Mouse (Mus musculus): ENCODE measurements at regions not wholly inside any gene's neighbourhood (a gene's known extent, or its start where the extent isn't known, plus 50 kb on each side); places are given as distances from the start of the nearest gene placed in this dataset.

GRCm38 (mm10) chrX:143462632-143463031 is 55.8 kb upstream of the Pak3 start:
- no peak for ATAC-seq
- DNase-seq (ENCODE audit: low read depth, low spot score): no peak
- ChIA-PET POLR2A (no interaction called here), CTCF (interaction anchor here (0.6 to 2.5 kb wide), 15 partner anchors 8 to 369 kb away, joined by 3 to 24 read pairs (median 3); no protein-coding TSS in a partner anchor)
- peaks cover 16% of the 10 kb centered on the region for H3K27me3 ChIP-seq
- TF ChIP-seq CTCF (IDR thresholded peaks at IDR 0.05): peak; percentile 64
- in situ Hi-C loops (cut with MboI; ENCODE audit: low pct_unique_long_range_greater_than_20kb): loop anchor here (5.0 to 25.0 kb wide), 2 partner anchors 205 to 525 kb away; no protein-coding TSS in a partner anchor

- ChIA-PET CTCF (interaction anchor here (1.1 to 1.4 kb wide), 2 partner anchors 13 to 350 kb away, joined by 3 to 4 read pairs; partner anchors contain the start of gene Rtl9), POLR2A (no interaction called here)
- TF ChIP-seq CTCF (IDR thresholded peaks at IDR 0.05): peak; percentile 71
- ATAC-seq (no peak), DNase-seq (ENCODE audit: low read depth, low spot score) (no peak)
- in situ Hi-C loops (cut with MboI; ENCODE audit: low pct_unique_long_range_greater_than_20kb): loop anchor here (5.0 to 10.0 kb wide), 2 partner anchors 351 to 624 kb away; partner anchors contain the start of gene Rtl9
- peaks cover 21% of the 10 kb centered on the region for H3K27me3 ChIP-seq
Measured at GRCm38 (mm10) chrX:143448636-143449346, 54.7 kb upstream of the Chrdl1 start.

- CTCF ChIA-PET: interaction anchor here (0.8 to 1.9 kb wide), 14 partner anchors 16 to 362 kb away, joined by 3 to 24 read pairs (median 4); partner anchors contain the start of gene Rtl9
- peaks cover 40% of the 10 kb centered on the region for H3K27me3 ChIP-seq
- POLR2A ChIA-PET: no interaction called here
- in situ Hi-C loops (cut with MboI; ENCODE audit: low pct_unique_long_range_greater_than_20kb): loop anchor here (10.0 kb wide), 1 partner anchor 620 kb away; no protein-coding TSS in a partner anchor
- DNase-seq (ENCODE audit: low read depth, low spot score) (peak; percentile 13), ATAC-seq (no peak)
- TF ChIP-seq CTCF (IDR thresholded peaks at IDR 0.05): peak; percentile 73
Measured at GRCm38 (mm10) chrX:143444581-143444980, 50.5 kb upstream of the Chrdl1 start.
